Mouse (Mus musculus) large intestine, adult 2 months (tissue): ENCODE results near the gene Rtn1. TPM values are rescaled to one million over a fixed set of nuclear protein-coding genes. Genes with fewer than 3 reads are reported as not detected.
A peak's percentile ranks its signal among the peaks of the same experiment; 100 is the strongest.

Source experiments
- DNase-seq: peaks from one replicate; pipeline ENCODE4 v3.0.0-alpha.2; 2012; ENCODE audit warnings: low read depth, low spot score
- WGBS: fragments of 180-500 bp; shearing (Covaris S2); methylation state at CpG from one replicate; pipeline ENCODE4 v1.1.7; 2018; 5-methylcytosine and 5-hydroxymethylcytosine counted together
- polyA plus RNA-seq: library from polyadenylated mRNA; depleted of rRNA; stranded (reverse); fragments of >200 nt; gene quantifications from 2 replicates; pipeline ENCODE4 v1.2.3, GENCODE M21; 2012; rRNA removed

Gene Rtn1
- polyA plus RNA-seq, result 8.4 and 9.0 TPM in 2 replicates

- WGBS, result 46% methylated on average over 6 of the region's 6 CpGs
- no peak for DNase-seq
Measured at GRCm38 (mm10) chr12:72408954-72409353, at the start of gene Rtn1. Gene Rtn1 (minus strand): TSS chr12:72409054.

- 70% methylated on average over 17 of the region's 17 CpGs for WGBS
- no peak for DNase-seq
Measured at GRCm38 (mm10) chr12:72453941-72454340, 45.1 kb upstream of the Rtn1 start.

- DNase-seq, result no peak
- WGBS, result 5% methylated on average over 31 of the region's 31 CpGs
Measured at GRCm38 (mm10) chr12:72441839-72442576, 33.2 kb upstream of the Rtn1 start, which contains the start of gene Lrrc9. Gene Lrrc9 (plus strand): TSS chr12:72441866.

- WGBS, result 70% methylated on average over 6 of the region's 6 CpGs
- no peak for DNase-seq
Measured at GRCm38 (mm10) chr12:72438961-72439480, 30.2 kb upstream of the Rtn1 start.

GRCm38 (mm10) chr12:72437676-72438341, 29.0 kb upstream of the Rtn1 start:
- WGBS, result 72% methylated on average over 10 of the region's 10 CpGs
- DNase-seq, result no peak

GRCm38 (mm10) chr12:72433241-72433865, 24.5 kb upstream of the Rtn1 start:
- 56% methylated on average over 9 of the region's 9 CpGs for WGBS
- DNase-seq, result no peak

GRCm38 (mm10) chr12:72432209-72432608, 23.4 kb upstream of the Rtn1 start:
- 82% methylated on average over 4 of the region's 4 CpGs for WGBS
- no peak for DNase-seq

GRCm38 (mm10) chr12:72427722-72428126, 18.9 kb upstream of the Rtn1 start:
- 14% methylated on average over 11 of the region's 11 CpGs for WGBS
- DNase-seq, result peak; percentile 10

GRCm38 (mm10) chr12:72422681-72423080, 13.8 kb upstream of the Rtn1 start:
- WGBS, result 41% methylated on average over 4 of the region's 4 CpGs
- no peak for DNase-seq

GRCm38 (mm10) chr12:72417762-72418161, 8.9 kb upstream of the Rtn1 start:
- 25% methylated on average over 3 of the region's 3 CpGs for WGBS

GRCm38 (mm10) chr12:72408111-72408891, 553 bp downstream of the Rtn1 start:
- under 1% methylated on average over 63 of the region's 63 CpGs for WGBS
- DNase-seq, result no peak

More at GRCm38 (mm10) chr12:72417762-72418161, 8.9 kb upstream of the Rtn1 start:
- DNase-seq, result no peak

- no peak for DNase-seq
- WGBS, result 2% methylated on average over 17 of the region's 17 CpGs
Measured at GRCm38 (mm10) chr12:72407721-72408110, 1.1 kb downstream of the Rtn1 start.

- 17% methylated on average over 11 of the region's 11 CpGs for WGBS
- no peak for DNase-seq
Measured at GRCm38 (mm10) chr12:72407146-72407545, 1.7 kb downstream of the Rtn1 start.

- DNase-seq, result no peak
- 70% methylated on average over 5 of the region's 5 CpGs for WGBS
Measured at GRCm38 (mm10) chr12:72405031-72405430, 3.8 kb downstream of the Rtn1 start.

GRCm38 (mm10) chr12:72393046-72393805, 15.6 kb downstream of the Rtn1 start:
- no peak for DNase-seq
- WGBS, result 48% methylated on average over 13 of the region's 13 CpGs

- no peak for DNase-seq
- WGBS, result 39% methylated on average over 2 of the region's 2 CpGs
Measured at GRCm38 (mm10) chr12:72390346-72390745, 18.5 kb downstream of the Rtn1 start.

GRCm38 (mm10) chr12:72389377-72390103, 19.3 kb downstream of the Rtn1 start:
- whole genome bisulfite sequencing, result 60% methylated on average over 14 of the region's 14 CpGs
- DNase-seq, result no peak

GRCm38 (mm10) chr12:72388835-72389234, 20.0 kb downstream of the Rtn1 start:
- 84% methylated on average over 5 of the region's 5 CpGs for WGBS
- DNase-seq, result no peak
